Mouse (Mus musculus): ENCODE measurements around the gene Cmtm4.

DNA sequence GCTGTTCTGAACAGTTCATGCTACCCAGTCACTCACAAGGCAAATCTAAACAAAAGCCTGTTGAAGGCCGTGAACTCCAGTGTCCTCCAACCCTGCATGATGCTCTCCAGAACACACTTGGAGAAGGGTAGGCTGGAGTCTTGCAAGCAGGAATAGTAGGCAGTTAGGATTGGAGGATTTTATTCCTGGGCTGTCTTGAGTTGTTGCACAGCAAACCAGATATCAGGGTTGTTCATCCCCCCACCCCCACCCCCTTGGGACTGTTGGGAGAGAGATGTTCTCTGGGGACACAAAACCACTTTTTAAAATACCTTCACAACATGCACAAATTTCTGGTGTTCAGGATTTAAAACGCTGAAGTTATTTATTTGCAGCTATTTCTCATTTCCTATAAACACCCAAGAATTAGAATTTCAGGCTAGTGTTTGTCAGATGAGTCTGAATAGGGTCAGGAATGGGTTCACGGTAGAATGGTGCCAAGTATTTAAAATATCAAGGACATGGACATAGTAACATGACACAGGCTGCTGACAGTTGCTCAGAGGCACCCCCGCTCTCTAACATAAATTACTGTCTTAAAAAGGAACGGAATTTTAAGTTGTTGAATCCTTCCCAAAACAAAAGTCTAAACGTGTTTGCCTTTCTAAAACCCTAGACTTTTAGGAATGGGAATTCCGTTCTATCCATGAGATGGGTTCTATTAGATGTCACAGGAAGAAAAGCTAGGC is 17.4 kb upstream of the Cmtm4 start:
- TF ChIP-seq POLR2A (IDR thresholded peaks at IDR 0.05; ENCODE audit: insufficient read depth, low read length) (no peak), CTCF (IDR thresholded peaks at IDR 0.05; ENCODE audit: low read depth, low read length) (no peak), EP300 (IDR thresholded peaks at IDR 0.05; ENCODE audit: insufficient read depth, low read depth, low read length) (no peak)
